Mouse (Mus musculus) heart, postnatal 0 days (tissue): ENCODE measurements around the gene Asic2.

Source experiments
- CTCF ChIP-seq: IDR thresholded peaks from 2 replicates; pipeline ENCODE4 v1.5.1; 2016; ENCODE audit warnings: antibody characterized with exemption, control low read depth, low read depth
- EP300 ChIP-seq: IDR thresholded peaks from 2 replicates; pipeline ENCODE4 v1.6.1; 2016; ENCODE audit warnings: antibody characterized with exemption, low read depth

DNA sequence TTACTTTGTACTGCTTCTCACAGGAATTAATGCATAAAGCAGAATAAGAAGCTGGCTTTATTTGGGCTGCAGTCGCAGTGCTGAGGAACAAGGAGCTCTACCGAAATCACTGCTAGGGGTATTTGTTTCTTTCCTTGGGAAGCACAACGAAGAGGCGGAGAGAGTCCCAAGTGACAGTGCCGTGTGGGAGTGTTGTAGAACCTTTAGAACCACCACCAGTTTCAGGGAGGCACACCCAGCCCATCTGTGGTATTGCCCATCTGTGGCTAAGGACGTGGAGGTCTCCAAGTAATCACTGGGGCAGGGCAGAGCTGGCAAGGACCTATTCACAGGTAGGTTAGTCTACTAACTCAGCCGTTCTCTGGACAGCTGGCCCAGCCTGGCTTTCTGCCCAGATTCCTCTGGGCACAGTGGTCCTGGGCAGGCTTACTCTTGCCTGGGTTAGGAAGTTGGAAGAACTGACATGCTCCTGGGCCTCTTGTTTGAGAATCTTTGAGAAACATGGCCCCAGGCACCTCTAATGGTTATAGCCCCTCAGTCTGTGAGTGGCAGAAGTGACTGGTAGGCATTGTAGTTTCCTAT lies 1085.9 kb downstream of the Asic2 start:
- TF ChIP-seq CTCF (no peak), EP300 (no peak)
